Mouse (Mus musculus) ES-E14 (cell line): ENCODE data around the gene Zfp536. TPM values are rescaled to one million over a fixed set of nuclear protein-coding genes. Genes with fewer than 3 reads are reported as not detected.

Experiments used
- DNase-seq: peaks from one replicate; pipeline ENCODE4 v3.0.0-alpha.2; 2013; ENCODE audit warnings: low read depth, low spot score
- H3K27ac ChIP-seq: 2 replicates; pipeline ENCODE4 v1.5.1; 2012; ENCODE audit warnings: low read depth, mild to moderate bottlenecking, low read length, moderate library complexity, mixed read lengths; ENCODE audit not compliant: poor library complexity, insufficient read depth, severe bottlenecking
- H3K36me3 ChIP-seq: 2 replicates; pipeline ENCODE4 v1.6.1; 2012; ENCODE audit warnings: mild to moderate bottlenecking, low read length, moderate library complexity, mixed read lengths; ENCODE audit not compliant: control insufficient read depth, poor library complexity, insufficient read depth, severe bottlenecking
- H3K4me1 ChIP-seq, 2 experiments: fragments of 150-350 bp in 1 of 2; sonication (generic) in 1 of 2; 2 replicates each; pipeline ENCODE4 v1.6.1; 2012; ENCODE audit warnings: low read length in 2 of 2, mild to moderate bottlenecking in 1 of 2, mixed read lengths in 1 of 2; ENCODE audit not compliant: control insufficient read depth in 2 of 2, insufficient read depth in 2 of 2, poor library complexity in 1 of 2
- H3K4me3 ChIP-seq, 2 experiments: fragments of 150-350 bp in 1 of 2; sonication (generic) in 1 of 2; 2 replicates each; pipeline ENCODE4 v1.5.1; 2012; ENCODE audit warnings: low read length in 2 of 2, low read depth in 1 of 2, mild to moderate bottlenecking in 1 of 2, mixed read lengths in 1 of 2; ENCODE audit not compliant: insufficient read depth in 1 of 2, poor library complexity in 1 of 2, severe bottlenecking in 1 of 2
- H3K9ac ChIP-seq: 2 replicates; pipeline ENCODE4 v1.6.1; 2012; ENCODE audit warnings: low read depth, mild to moderate bottlenecking, low read length, mixed read lengths; ENCODE audit not compliant: poor library complexity, insufficient read depth, severe bottlenecking
- H3K9me3 ChIP-seq: fragments of 150-350 bp; sonication (generic); 2 replicates; pipeline ENCODE4 v1.6.1; 2012; ENCODE audit warnings: low read depth, mild to moderate bottlenecking, low read length; ENCODE audit not compliant: control insufficient read depth, insufficient read depth
- CHD2 ChIP-seq: IDR thresholded peaks from 2 replicates; pipeline ENCODE4 v1.6.1; 2014; ENCODE audit warnings: mild to moderate bottlenecking, low read depth, low read length, inconsistent platforms
- HCFC1 ChIP-seq: IDR thresholded peaks from 2 replicates; pipeline ENCODE4 v1.6.1; 2012; ENCODE audit warnings: low read length, inconsistent platforms, borderline replicate concordance; ENCODE audit not compliant: insufficient read depth
- MAFK ChIP-seq: IDR thresholded peaks from 2 replicates; pipeline ENCODE4 v1.6.1; 2014; ENCODE audit warnings: mild to moderate bottlenecking, low read depth, low read length, inconsistent platforms; ENCODE audit not compliant: insufficient read depth
- ZC3H11A ChIP-seq: IDR thresholded peaks from 2 replicates; pipeline ENCODE4 v1.6.1; 2012; ENCODE audit warnings: low read depth, mild to moderate bottlenecking, inconsistent platforms, low read length, borderline replicate concordance
- ZNF384 ChIP-seq: IDR thresholded peaks from 2 replicates; pipeline ENCODE4 v1.6.1; 2012; ENCODE audit warnings: low read depth, low read length, inconsistent platforms
- in situ Hi-C, 2 experiments: fragments of 600-800 bp; cut with MboI; formaldehyde crosslinking; loops; one replicate each; pipeline ENCODE4 v1.15.1; 2025; ENCODE audit warnings: low sequenced_read_pairs in 2 of 2, inconsistent platforms in 1 of 2; ENCODE audit not compliant: unreplicated experiment in 2 of 2
- total RNA-seq: library from RNA; depleted of rRNA; stranded (reverse); fragments of 300-350 nt; gene quantifications from 2 replicates; pipeline ENCODE4 v1.2.3, GENCODE M21; 2012

Gene Zfp536
- total RNA-seq, 1 experiment = 2.2 TPM

GRCm38 (mm10) chr7:37473311-37474084 is 299.9 kb downstream of the Zfp536 start:
- peaks cover 24 to 49% of the 10 kb centered on the region in 2 experiments for H3K4me1 ChIP-seq

GRCm38 (mm10) chr7:37471726-37472125 is 301.7 kb downstream of the Zfp536 start:
- Histone ChIP-seq H3K4me1 (peaks cover 27 to 52% of the 10 kb centered on the region in 2 experiments), H3K27ac (no peak overlapping the region), H3K36me3 (no peaks in the 10 kb centered on the region), H3K9me3 (no peaks in the 10 kb centered on the region), H3K4me3 (no peak overlapping the region), H3K9ac (peak overlapping the region; percentile 26; the same call in 1 of the 2 replicates)
- in situ Hi-C loops = no loop called here
- TF ChIP-seq CHD2 = no peak
- TF ChIP-seq MAFK = 0 out of 2 replicates have a peak, but pooled peaks have one; percentile 29
- TF ChIP-seq HCFC1 = no peak
- TF ChIP-seq ZNF384 = peak; percentile 97
- DNase-seq = no peak

More at GRCm38 (mm10) chr7:37473311-37474084, 299.9 kb downstream of the Zfp536 start:
- Histone ChIP-seq H3K9me3 (no peaks in the 10 kb centered on the region), H3K9ac (peak overlapping the region; percentile 5; the same call in 1 of the 2 replicates), H3K36me3 (no peaks in the 10 kb centered on the region), H3K4me3 (no peak overlapping the region), H3K27ac (no peak overlapping the region)
- TF ChIP-seq MAFK (no peak), CHD2 (no peak), HCFC1 (no peak), ZC3H11A (no peak), ZNF384 (no peak)
- DNase-seq = no peak
- in situ Hi-C loops = no loop called here

- H3K9ac ChIP-seq = no peak overlapping the region
- no peak for DNase-seq
- no peak overlapping the region for H3K4me3 ChIP-seq
- TF ChIP-seq MAFK = no peak
- TF ChIP-seq CHD2 = no peak
- TF ChIP-seq ZC3H11A = no peak
- TF ChIP-seq ZNF384 = no peak
- TF ChIP-seq HCFC1 = no peak
- in situ Hi-C loops = no loop called here
- H3K36me3 ChIP-seq = no peaks in the 10 kb centered on the region
- no peaks in the 10 kb centered on the region for H3K9me3 ChIP-seq
- no peak overlapping the region for H3K27ac ChIP-seq
- H3K4me1 ChIP-seq = peaks cover 10 to 43% of the 10 kb centered on the region in 2 experiments; a peak in 3 of 4 replicates
These were observed 306.8 kb downstream of the Zfp536 start for GRCm38 (mm10) chr7:37466477-37467243.

- H3K4me3 ChIP-seq = no peak overlapping the region
- in situ Hi-C loops = no loop called here
- H3K9me3 ChIP-seq = no peaks in the 10 kb centered on the region
- no peak for TF ChIP-seq HCFC1
- no peak for TF ChIP-seq ZC3H11A
- no peak for TF ChIP-seq ZNF384
- TF ChIP-seq MAFK = no peak
- TF ChIP-seq CHD2 = no peak
- H3K4me1 ChIP-seq = peaks cover 9 to 32% of the 10 kb centered on the region in 2 experiments; a peak in 3 of 4 replicates
- H3K36me3 ChIP-seq = no peaks in the 10 kb centered on the region
- no peak overlapping the region for H3K27ac ChIP-seq
- DNase-seq = no peak
- H3K9ac ChIP-seq = no peak overlapping the region
These were observed 309.2 kb downstream of the Zfp536 start for GRCm38 (mm10) chr7:37464186-37464721.
